Mouse (Mus musculus): Measurements from ENCODE around the gene Ext2.

The Ext2 gene

GRCm38 (mm10) chr2:93822045-93822749 is at the start of gene Ext2:
Gene Ext2, minus strand, starts transcription at chr2:93822568.
- DNase-seq, result peak; percentile 89

- DNase-seq, result no peak
Observed at GRCm38 (mm10) chr2:93871411-93871925, 49.1 kb upstream of the Ext2 start.

- DNase-seq, result peak; percentile 86
Observed at GRCm38 (mm10) chr2:93870842-93871241, 48.5 kb upstream of the Ext2 start.

- no peak for DNase-seq
Observed at GRCm38 (mm10) chr2:93869107-93869600, 46.8 kb upstream of the Ext2 start, which contains the start of gene Accsl. Gene Accsl, minus strand, starts transcription at chr2:93869157.

- no peak for DNase-seq
Observed at GRCm38 (mm10) chr2:93868566-93868965, 46.2 kb upstream of the Ext2 start.

- DNase-seq, result no peak
Observed at GRCm38 (mm10) chr2:93863229-93863628, 40.9 kb upstream of the Ext2 start.

- DNase-seq, result no peak
Observed at GRCm38 (mm10) chr2:93858845-93859244, 36.5 kb upstream of the Ext2 start.

GRCm38 (mm10) chr2:93851303-93851702 is 28.9 kb upstream of the Ext2 start:
- DNase-seq, result no peak

GRCm38 (mm10) chr2:93850317-93850944 is 28.1 kb upstream of the Ext2 start:
- no peak for DNase-seq

GRCm38 (mm10) chr2:93849505-93850089 is 27.2 kb upstream of the Ext2 start, which contains the start of gene Accs:
Gene Accs, minus strand, starts transcription at chr2:93849943.
- peak; percentile 86 for DNase-seq

GRCm38 (mm10) chr2:93841349-93841748 is 19.0 kb upstream of the Ext2 start:
- DNase-seq, result no peak

- DNase-seq, result no peak
Observed at GRCm38 (mm10) chr2:93840109-93840508, 17.7 kb upstream of the Ext2 start.

- DNase-seq, result no peak
Observed at GRCm38 (mm10) chr2:93838931-93839330, 16.6 kb upstream of the Ext2 start.

- DNase-seq, result no peak
Observed at GRCm38 (mm10) chr2:93836232-93836785, 13.9 kb upstream of the Ext2 start.

GRCm38 (mm10) chr2:93835596-93835995 is 13.2 kb upstream of the Ext2 start:
- DNase-seq, result no peak

- DNase-seq, result peak; percentile 96
Observed at GRCm38 (mm10) chr2:93823519-93823918, 1.2 kb upstream of the Ext2 start.

GRCm38 (mm10) chr2:93817791-93818190 is 4.6 kb downstream of the Ext2 start:
- DNase-seq, result no peak

- DNase-seq, result no peak
Observed at GRCm38 (mm10) chr2:93813343-93813742, 9.0 kb downstream of the Ext2 start.

- DNase-seq, result peak; percentile 66
Observed at GRCm38 (mm10) chr2:93811812-93812211, 10.6 kb downstream of the Ext2 start.

- DNase-seq, result peak; percentile 52
Observed at GRCm38 (mm10) chr2:93809931-93810330, 12.4 kb downstream of the Ext2 start.

GRCm38 (mm10) chr2:93808071-93808470 is 14.3 kb downstream of the Ext2 start:
- DNase-seq, result no peak

- no peak for DNase-seq
Observed at GRCm38 (mm10) chr2:93807440-93807839, 14.9 kb downstream of the Ext2 start.

- DNase-seq, result no peak
Observed at GRCm38 (mm10) chr2:93806487-93807201, 15.7 kb downstream of the Ext2 start.

Data from retina, postnatal 1 day (tissue).